23 mouse cellular contexts compared by ENCODE assay signal in the genomic region with DNA sequence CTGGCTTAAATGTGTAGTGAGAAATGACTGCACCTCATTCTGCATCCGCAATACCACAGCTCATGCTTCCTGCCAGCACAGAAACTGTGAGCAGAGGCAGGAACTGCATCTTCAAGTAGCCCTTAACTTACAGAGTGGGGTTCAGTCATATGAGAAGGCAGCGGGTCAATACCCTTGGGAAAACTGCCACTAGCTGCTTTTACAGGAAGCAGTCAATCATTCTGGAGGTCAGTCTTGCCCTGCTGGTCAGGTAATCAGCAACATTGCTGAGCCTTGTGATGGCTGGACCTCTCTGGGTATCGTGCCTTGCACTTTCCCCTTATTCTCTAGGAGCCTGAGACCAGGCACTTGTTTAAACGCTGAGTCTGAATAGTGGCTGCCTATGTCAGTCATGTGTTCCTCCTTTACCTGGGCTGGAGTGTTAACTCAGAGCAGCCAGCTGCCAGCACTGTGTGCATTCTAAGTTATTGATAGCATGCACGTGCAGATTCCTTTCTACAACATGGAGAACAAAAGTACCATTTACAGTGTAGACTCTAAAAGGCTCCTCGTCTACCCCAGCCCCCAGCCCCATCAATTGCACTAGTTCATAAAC. TPM values are rescaled to one million over a fixed set of nuclear protein-coding genes. Genes with fewer than 3 reads are reported as not detected.
A peak's percentile ranks its signal among the peaks of the same experiment; 100 is the strongest.
DNase-seq lines count a peak whose midpoint lies in the region; ATAC-seq and TF ChIP-seq lines count a peak whose summit lies in the region.
"Had no signal": no experiment of that assay in that cellular context is flagged by ENCODE, and none has a peak within 500 bp of the region (broad histone marks: within the 10 kb centered on the region; RNA-seq: fewer than 3 reads in every experiment).

No protein-coding gene starts in this region.

- H3K4me1 ChIP-seq in lung, embryonic 14.5 days (ENCODE audit: insufficient read depth), result no peaks in the 10 kb centered on the region
- H3K4me1 ChIP-seq in lung, adult 2 months (ENCODE audit: control insufficient read depth, insufficient read depth, low read length), result no peaks in the 10 kb centered on the region
- peaks cover 22% of the 10 kb centered on the region for H3K4me1 ChIP-seq in embryonic facial prominence, embryonic 10.5 days
- H3K4me1 ChIP-seq in neural tube, embryonic 11.5 days (ENCODE audit: control insufficient read depth, insufficient read depth, low read length), result peaks cover 3% of the 10 kb centered on the region
- peaks cover 18% of the 10 kb centered on the region for H3K4me1 ChIP-seq in forebrain, embryonic 10.5 days
- H3K4me1 ChIP-seq: embryonic facial prominence, embryonic 13.5 days; heart, embryonic 15.5 days; intestine, embryonic 15.5 days; lung, embryonic 15.5 days had no signal

- H3K9me3 ChIP-seq in lung, embryonic 14.5 days (ENCODE audit: low read depth, low read length), result no peaks in the 10 kb centered on the region
- H3K9me3 ChIP-seq in embryonic facial prominence, embryonic 10.5 days, result no peaks in the 10 kb centered on the region
- H3K9me3 ChIP-seq in neural tube, embryonic 11.5 days (ENCODE audit: control insufficient read depth, low read length), result no peaks in the 10 kb centered on the region
- no peaks in the 10 kb centered on the region for H3K9me3 ChIP-seq in forebrain, embryonic 10.5 days
- H3K9me3 ChIP-seq: embryonic facial prominence, embryonic 13.5 days; heart, embryonic 15.5 days; hindbrain, embryonic 12.5 days; intestine, embryonic 15.5 days; lung, embryonic 15.5 days; midbrain, embryonic 15.5 days had no signal

- no peaks in the 10 kb centered on the region for H3K27me3 ChIP-seq in lung, embryonic 14.5 days (ENCODE audit: insufficient read depth, low read length)
- H3K27me3 ChIP-seq in embryonic facial prominence, embryonic 10.5 days (replicated peaks; ENCODE audit: low read depth, poor library complexity, severe bottlenecking), result no peaks in the 10 kb centered on the region
- H3K27me3 ChIP-seq in neural tube, embryonic 11.5 days (ENCODE audit: control insufficient read depth, insufficient read depth, low read length), result no peaks in the 10 kb centered on the region
- no peaks in the 10 kb centered on the region for H3K27me3 ChIP-seq in forebrain, embryonic 10.5 days (ENCODE audit: poor library complexity, severe bottlenecking)
- H3K27me3 ChIP-seq: embryonic facial prominence, embryonic 13.5 days; heart, embryonic 15.5 days; hindbrain, embryonic 12.5 days; intestine, embryonic 15.5 days; lung, embryonic 15.5 days; midbrain, embryonic 15.5 days had no signal

- no peak overlapping the region for H3K4me3 ChIP-seq in lung, embryonic 14.5 days (ENCODE audit: low read depth, low read length)
- H3K4me3 ChIP-seq in lung, adult 2 months (replicated peaks; ENCODE audit: extremely low read depth, low read depth, low read length), result no peak overlapping the region
- no peak overlapping the region for H3K4me3 ChIP-seq in embryonic facial prominence, embryonic 10.5 days
- no peak overlapping the region for H3K4me3 ChIP-seq in neural tube, embryonic 11.5 days (ENCODE audit: low read depth, low read length)
- no peak overlapping the region for H3K4me3 ChIP-seq in forebrain, embryonic 10.5 days
- H3K4me3 ChIP-seq: embryonic facial prominence, embryonic 13.5 days; heart, embryonic 15.5 days; hindbrain, embryonic 12.5 days; intestine, embryonic 15.5 days; lung, embryonic 15.5 days; midbrain, embryonic 15.5 days had no signal

- no peak for TF ChIP-seq POLR2A in lung, adult 2 months (IDR thresholded peaks at IDR 0.05; ENCODE audit: borderline replicate concordance, extremely low read depth, low read depth, low read length)

- no peak for DNase-seq in lung, embryonic 14.5 days
- no peak for DNase-seq in lung, adult 2 months
- DNase-seq in embryonic facial prominence, embryonic 10.5 days (ENCODE audit: low spot score), result peak; percentile 34
- DNase-seq in kidney, postnatal 25 days, result peak; percentile 35 to 72
- DNase-seq in neural tube, embryonic 11.5 days (ENCODE audit: low spot score), result peak; percentile 14
- no peak for DNase-seq in forebrain, embryonic 10.5 days (ENCODE audit: extremely low spot score, low spot score)
- DNase-seq in frontal cortex, adult 2 months (ENCODE audit: extremely low spot score in 1 of 2, low spot score in 1 of 2), result no peak
- DNase-seq: adrenal gland, postnatal 36 days; cerebellum, postnatal 14 days; forebrain, postnatal 0 days; gastrocnemius, postnatal 10 days; heart, adult 18-20 months; layer of hippocampus, adult 9-11 months; right cerebral cortex, adult 18-20 months; thymus, postnatal 14 days had no signal

- H3K27ac ChIP-seq in lung, embryonic 14.5 days (ENCODE audit: low read depth), result no peak overlapping the region
- peak overlapping the region; percentile 24; the same call in 1 of the 2 replicates for H3K27ac ChIP-seq in embryonic facial prominence, embryonic 10.5 days (replicated peaks)
- no peak overlapping the region for H3K27ac ChIP-seq in neural tube, embryonic 11.5 days (ENCODE audit: low read depth, low read length)
- H3K27ac ChIP-seq in forebrain, embryonic 10.5 days, result no peak overlapping the region
- H3K27ac ChIP-seq: embryonic facial prominence, embryonic 13.5 days; heart, embryonic 15.5 days; hindbrain, embryonic 12.5 days; intestine, embryonic 15.5 days; lung, embryonic 15.5 days; midbrain, embryonic 15.5 days had no signal

- H3K9ac ChIP-seq in lung, embryonic 14.5 days, result no peak overlapping the region
- no peak overlapping the region for H3K9ac ChIP-seq in neural tube, embryonic 11.5 days (ENCODE audit: low read length)
- H3K9ac ChIP-seq: embryonic facial prominence, embryonic 13.5 days; forebrain, postnatal 0 days; heart, embryonic 15.5 days; hindbrain, embryonic 12.5 days; intestine, embryonic 15.5 days; lung, embryonic 15.5 days; midbrain, embryonic 15.5 days had no signal

- peak; percentile 49; the same call in 1 of the 2 replicates for ATAC-seq in lung, embryonic 14.5 days (ENCODE audit: insufficient read depth)
- ATAC-seq in neural tube, embryonic 11.5 days (ENCODE audit: insufficient read depth, low FRiP score, low TSS enrichment), result no peak
- ATAC-seq: forebrain, postnatal 0 days; intestine, embryonic 15.5 days; midbrain, embryonic 15.5 days had no signal

- no peaks in the 10 kb centered on the region for H3K36me3 ChIP-seq in lung, embryonic 14.5 days (ENCODE audit: insufficient read depth)
- no peaks in the 10 kb centered on the region for H3K36me3 ChIP-seq in embryonic facial prominence, embryonic 10.5 days (replicated peaks)
- H3K36me3 ChIP-seq in neural tube, embryonic 11.5 days (ENCODE audit: control insufficient read depth, insufficient read depth, low read length), result no peaks in the 10 kb centered on the region
- H3K36me3 ChIP-seq in forebrain, embryonic 10.5 days (replicated peaks), result no peaks in the 10 kb centered on the region
- H3K36me3 ChIP-seq: embryonic facial prominence, embryonic 13.5 days; heart, embryonic 15.5 days; hindbrain, embryonic 12.5 days; intestine, embryonic 15.5 days; lung, embryonic 15.5 days; midbrain, embryonic 15.5 days had no signal

- no peak overlapping the region for H3K4me2 ChIP-seq in lung, embryonic 14.5 days
- no peak overlapping the region for H3K4me2 ChIP-seq in neural tube, embryonic 11.5 days (ENCODE audit: low read depth)
- H3K4me2 ChIP-seq: embryonic facial prominence, embryonic 13.5 days; heart, embryonic 15.5 days; hindbrain, embryonic 12.5 days; intestine, embryonic 15.5 days; liver, embryonic 11.5 days; lung, embryonic 15.5 days; midbrain, embryonic 15.5 days had no signal

- WGBS in lung, embryonic 14.5 days, result 50% methylated on average over 6 of the region's 6 CpGs
- WGBS in lung, adult 2 months, result 63% methylated on average over 6 of the region's 6 CpGs
- 52% methylated on average over 6 of the region's 6 CpGs for WGBS in embryonic facial prominence, embryonic 10.5 days
- 58% methylated on average over 6 of the region's 6 CpGs for WGBS in neural tube, embryonic 11.5 days
- WGBS in forebrain, embryonic 10.5 days, result 75% methylated on average over 6 of the region's 6 CpGs

- no peak for TF ChIP-seq CTCF in lung, embryonic 14.5 days (IDR thresholded peaks at IDR 0.05; ENCODE audit: low read depth)
- no peak for TF ChIP-seq CTCF in lung, adult 2 months (IDR thresholded peaks at IDR 0.05; ENCODE audit: insufficient read depth, low read length)

RNA-seq across cellular contexts. Expression of a gene that starts 21.6 kb away (rescaled TPM):
- not detected in 2 replicates for polyA plus RNA-seq in lung, embryonic 14.5 days (2014; fragmentation: Nextera tagmentation; extraction: Ambion mirVana)
- not detected in 2 replicates for polyA plus RNA-seq in lung, adult 2 months (2012; rRNA removed)
- not detected in 2 replicates for polyA plus RNA-seq in embryonic facial prominence, embryonic 10.5 days (2016; fragmentation: Nextera tagmentation; extraction: Ambion mirVana)
- not detected in 2 replicates for polyA plus RNA-seq in neural tube, embryonic 11.5 days (2014; fragmentation: Nextera tagmentation; extraction: Ambion mirVana)
- polyA plus RNA-seq in forebrain, embryonic 10.5 days (2016; fragmentation: Nextera tagmentation; extraction: Ambion mirVana), result not detected in 2 replicates
- polyA plus RNA-seq in frontal cortex, adult 2 months (2012; rRNA removed), result not detected in 2 replicates
- polyA plus RNA-seq: embryonic facial prominence, embryonic 13.5 days; forebrain, postnatal 0 days; heart, embryonic 15.5 days; hindbrain, embryonic 12.5 days; liver, embryonic 11.5 days; midbrain, embryonic 15.5 days; small intestine, adult 2 months had no signal

RNA-seq across cellular contexts. Expression of a gene that starts 25.7 kb away (rescaled TPM):
- polyA plus RNA-seq in lung, embryonic 14.5 days (2014; fragmentation: Nextera tagmentation; extraction: Ambion mirVana), result not detected in 2 replicates
- 0.07 TPM in 1 of 2 replicates, not detected in the other for polyA plus RNA-seq in lung, adult 2 months (2012; rRNA removed)
- polyA plus RNA-seq in embryonic facial prominence, embryonic 10.5 days (2016; fragmentation: Nextera tagmentation; extraction: Ambion mirVana), result not detected in 2 replicates
- 0.49 and 0.64 TPM in 2 replicates for polyA plus RNA-seq in neural tube, embryonic 11.5 days (2014; fragmentation: Nextera tagmentation; extraction: Ambion mirVana)
- not detected in 2 replicates for polyA plus RNA-seq in forebrain, embryonic 10.5 days (2016; fragmentation: Nextera tagmentation; extraction: Ambion mirVana)
- not detected in 2 replicates for polyA plus RNA-seq in frontal cortex, adult 2 months (2012; rRNA removed)
- polyA plus RNA-seq: embryonic facial prominence, embryonic 13.5 days; forebrain, postnatal 0 days; heart, embryonic 15.5 days; liver, embryonic 11.5 days; lung, embryonic 15.5 days; midbrain, embryonic 15.5 days had no signal

RNA-seq across cellular contexts. Expression of a gene that starts 44.8 kb away (rescaled TPM):
- polyA plus RNA-seq in lung, embryonic 14.5 days (2014; fragmentation: Nextera tagmentation; extraction: Ambion mirVana), result not detected in 2 replicates
- polyA plus RNA-seq in lung, adult 2 months (2012; rRNA removed), result not detected in 2 replicates
- polyA plus RNA-seq in embryonic facial prominence, embryonic 10.5 days (2016; fragmentation: Nextera tagmentation; extraction: Ambion mirVana), result not detected in 2 replicates
- polyA plus RNA-seq in neural tube, embryonic 11.5 days (2014; fragmentation: Nextera tagmentation; extraction: Ambion mirVana), result not detected in 2 replicates
- polyA plus RNA-seq in forebrain, embryonic 10.5 days (2016; fragmentation: Nextera tagmentation; extraction: Ambion mirVana), result not detected in 2 replicates
- not detected in 2 replicates for polyA plus RNA-seq in frontal cortex, adult 2 months (2012; rRNA removed)
- polyA plus RNA-seq: embryonic facial prominence, embryonic 13.5 days; forebrain, postnatal 0 days; heart, embryonic 15.5 days; hindbrain, embryonic 12.5 days; intestine, embryonic 15.5 days; liver, embryonic 11.5 days; lung, embryonic 15.5 days; midbrain, embryonic 15.5 days; small intestine, adult 2 months had no signal

RNA-seq across cellular contexts. Expression of a gene that starts 45.2 kb away (rescaled TPM):
- not detected in 2 replicates for polyA plus RNA-seq in lung, embryonic 14.5 days (2014; fragmentation: Nextera tagmentation; extraction: Ambion mirVana)
- not detected in 2 replicates for polyA plus RNA-seq in lung, adult 2 months (2012; rRNA removed)
- not detected in 2 replicates for polyA plus RNA-seq in embryonic facial prominence, embryonic 10.5 days (2016; fragmentation: Nextera tagmentation; extraction: Ambion mirVana)
- polyA plus RNA-seq in neural tube, embryonic 11.5 days (2014; fragmentation: Nextera tagmentation; extraction: Ambion mirVana), result not detected in 2 replicates
- polyA plus RNA-seq in forebrain, embryonic 10.5 days (2016; fragmentation: Nextera tagmentation; extraction: Ambion mirVana), result not detected in 2 replicates
- polyA plus RNA-seq in frontal cortex, adult 2 months (2012; rRNA removed), result not detected in 2 replicates
- polyA plus RNA-seq: embryonic facial prominence, embryonic 13.5 days; forebrain, postnatal 0 days; heart, embryonic 15.5 days; hindbrain, embryonic 12.5 days; intestine, embryonic 15.5 days; liver, embryonic 11.5 days; lung, embryonic 15.5 days; midbrain, embryonic 15.5 days; small intestine, adult 2 months had no signal

RNA-seq across cellular contexts. Expression of a gene that starts 49.9 kb away (rescaled TPM):
- polyA plus RNA-seq in lung, embryonic 14.5 days (2014; fragmentation: Nextera tagmentation; extraction: Ambion mirVana), result not detected in 2 replicates
- 0.02 TPM in 1 of 2 replicates, not detected in the other for polyA plus RNA-seq in lung, adult 2 months (2012; rRNA removed)
- not detected in 2 replicates for polyA plus RNA-seq in embryonic facial prominence, embryonic 10.5 days (2016; fragmentation: Nextera tagmentation; extraction: Ambion mirVana)
- polyA plus RNA-seq in neural tube, embryonic 11.5 days (2014; fragmentation: Nextera tagmentation; extraction: Ambion mirVana), result not detected in 2 replicates
- polyA plus RNA-seq in forebrain, embryonic 10.5 days (2016; fragmentation: Nextera tagmentation; extraction: Ambion mirVana), result not detected in 2 replicates
- not detected in 2 replicates for polyA plus RNA-seq in frontal cortex, adult 2 months (2012; rRNA removed)
- polyA plus RNA-seq: embryonic facial prominence, embryonic 13.5 days; forebrain, postnatal 0 days; heart, embryonic 15.5 days; hindbrain, embryonic 12.5 days; lung, embryonic 15.5 days; midbrain, embryonic 15.5 days; small intestine, adult 2 months had no signal

Comparison
In these comparisons a context has a peak if more than half of its experiments do, and no peak if none do; other contexts are left out.
1. DNase-seq: peak in embryonic facial prominence, embryonic 10.5 days (single experiment), kidney, postnatal 25 days (2 of 2) and neural tube, embryonic 11.5 days (single experiment); none in lung, embryonic 14.5 days (single experiment), lung, adult 2 months (single experiment), forebrain, embryonic 10.5 days (single experiment) and frontal cortex, adult 2 months (0 of 2).